Mouse (Mus musculus): Measurements from ENCODE around the gene Sparc. TPM values are rescaled to one million over a fixed set of nuclear protein-coding genes. Genes with fewer than 3 reads are reported as not detected.

The Sparc gene
- polyA plus RNA-seq, 1 experiment from 2014 or later: 814 TPM

GRCm38 (mm10) chr11:55373838-55374237 lies 49.1 kb downstream of the Sparc start:
- Histone ChIP-seq H3K4me3 (no peak overlapping the region), H3K36me3 (no peaks in the 10 kb centered on the region), H3K27me3 (no peaks in the 10 kb centered on the region), H3K4me1 (peaks cover 6% of the 10 kb centered on the region; the same call in 1 of the 2 replicates), H3K9me3 (no peaks in the 10 kb centered on the region), H3K4me2 (replicated peaks) (no peak overlapping the region), H3K27ac (no peak overlapping the region), H3K9ac (no peak overlapping the region)
- WGBS: 53% methylated on average over 6 of the region's 6 CpGs
- no peak for ATAC-seq (ENCODE audit: insufficient number of reproducible peaks, insufficient read depth, low FRiP score, low TSS enrichment)

- Histone ChIP-seq H3K27ac (no peak overlapping the region), H3K4me1 (peaks cover 2% of the 10 kb centered on the region; the same call in 1 of the 2 replicates), H3K36me3 (no peaks in the 10 kb centered on the region), H3K4me3 (no peak overlapping the region), H3K27me3 (no peaks in the 10 kb centered on the region), H3K4me2 (replicated peaks) (no peak overlapping the region), H3K9me3 (no peaks in the 10 kb centered on the region), H3K9ac (no peak overlapping the region)
- 83% methylated on average over 12 of the region's 12 CpGs for WGBS
- ATAC-seq (ENCODE audit: insufficient number of reproducible peaks, insufficient read depth, low FRiP score, low TSS enrichment): no peak
These were observed 49.6 kb downstream of the Sparc start for GRCm38 (mm10) chr11:55373373-55373772.

GRCm38 (mm10) chr11:55372001-55372400 lies 51.0 kb downstream of the Sparc start:
- ATAC-seq (ENCODE audit: insufficient number of reproducible peaks, insufficient read depth, low FRiP score, low TSS enrichment): no peak
- H3K4me2 ChIP-seq (replicated peaks): no peak overlapping the region
- H3K4me1 ChIP-seq: no peaks in the 10 kb centered on the region
- H3K4me3 ChIP-seq: no peak overlapping the region
- no peak overlapping the region for H3K9ac ChIP-seq
- H3K27me3 ChIP-seq: no peaks in the 10 kb centered on the region
- H3K36me3 ChIP-seq: no peaks in the 10 kb centered on the region
- no peaks in the 10 kb centered on the region for H3K9me3 ChIP-seq
- 26% methylated on average over 6 of the region's 6 CpGs for WGBS
- H3K27ac ChIP-seq: no peak overlapping the region

GRCm38 (mm10) chr11:55369093-55369471 lies 53.9 kb downstream of the Sparc start:
- 58% methylated on average over 6 of the region's 6 CpGs for WGBS
- H3K27ac ChIP-seq: no peak overlapping the region
- H3K27me3 ChIP-seq: no peaks in the 10 kb centered on the region
- no peak overlapping the region for H3K4me3 ChIP-seq
- H3K36me3 ChIP-seq: no peaks in the 10 kb centered on the region
- H3K9ac ChIP-seq: no peak overlapping the region
- no peak overlapping the region for H3K4me2 ChIP-seq (replicated peaks)
- H3K4me1 ChIP-seq: no peaks in the 10 kb centered on the region
- H3K9me3 ChIP-seq: no peaks in the 10 kb centered on the region
- no peak for ATAC-seq (ENCODE audit: insufficient number of reproducible peaks, insufficient read depth, low FRiP score, low TSS enrichment)

- Histone ChIP-seq H3K4me1 (no peaks in the 10 kb centered on the region), H3K36me3 (no peaks in the 10 kb centered on the region), H3K4me3 (no peak overlapping the region), H3K9ac (no peak overlapping the region), H3K27ac (no peak overlapping the region), H3K9me3 (no peaks in the 10 kb centered on the region), H3K4me2 (replicated peaks) (no peak overlapping the region), H3K27me3 (no peaks in the 10 kb centered on the region)
- WGBS: 51% methylated on average over 4 of the region's 4 CpGs
- ATAC-seq (ENCODE audit: insufficient number of reproducible peaks, insufficient read depth, low FRiP score, low TSS enrichment): no peak
These were observed 54.4 kb downstream of the Sparc start for GRCm38 (mm10) chr11:55368388-55369092.

- WGBS: 63% methylated on average over 10 of the region's 10 CpGs
These were observed 55.2 kb downstream of the Sparc start for GRCm38 (mm10) chr11:55367783-55368182.

GRCm38 (mm10) chr11:55365840-55366239 lies 57.1 kb downstream of the Sparc start:
- no peak overlapping the region for H3K9ac ChIP-seq
- no peaks in the 10 kb centered on the region for H3K27me3 ChIP-seq
- 74% methylated on average over 5 of the region's 5 CpGs for WGBS
- no peaks in the 10 kb centered on the region for H3K36me3 ChIP-seq
- no peak overlapping the region for H3K4me2 ChIP-seq (replicated peaks)
- ATAC-seq (ENCODE audit: insufficient number of reproducible peaks, insufficient read depth, low FRiP score, low TSS enrichment): no peak
- H3K4me1 ChIP-seq: no peaks in the 10 kb centered on the region
- no peak overlapping the region for H3K4me3 ChIP-seq
- no peaks in the 10 kb centered on the region for H3K9me3 ChIP-seq
- no peak overlapping the region for H3K27ac ChIP-seq

More at GRCm38 (mm10) chr11:55367783-55368182, 55.2 kb downstream of the Sparc start:
- Histone ChIP-seq H3K9ac (no peak overlapping the region), H3K27me3 (no peaks in the 10 kb centered on the region), H3K9me3 (no peaks in the 10 kb centered on the region), H3K4me3 (no peak overlapping the region), H3K36me3 (no peaks in the 10 kb centered on the region), H3K4me1 (no peaks in the 10 kb centered on the region), H3K4me2 (replicated peaks) (no peak overlapping the region), H3K27ac (no peak overlapping the region)
- ATAC-seq (ENCODE audit: insufficient number of reproducible peaks, insufficient read depth, low FRiP score, low TSS enrichment): no peak

- Histone ChIP-seq H3K36me3 (no peaks in the 10 kb centered on the region), H3K27ac (no peak overlapping the region), H3K4me2 (replicated peaks) (no peak overlapping the region), H3K4me3 (no peak overlapping the region), H3K4me1 (no peaks in the 10 kb centered on the region), H3K9ac (no peak overlapping the region), H3K9me3 (no peaks in the 10 kb centered on the region), H3K27me3 (no peaks in the 10 kb centered on the region)
- no peak for ATAC-seq (ENCODE audit: insufficient number of reproducible peaks, insufficient read depth, low FRiP score, low TSS enrichment)
- WGBS: 30% methylated on average over 4 of the region's 4 CpGs
These were observed 57.7 kb downstream of the Sparc start for GRCm38 (mm10) chr11:55365242-55365641.

GRCm38 (mm10) chr11:55364662-55365061 lies 58.3 kb downstream of the Sparc start:
- no peak overlapping the region for H3K27ac ChIP-seq
- H3K9me3 ChIP-seq: no peaks in the 10 kb centered on the region
- no peaks in the 10 kb centered on the region for H3K36me3 ChIP-seq
- H3K4me3 ChIP-seq: no peak overlapping the region
- H3K9ac ChIP-seq: no peak overlapping the region
- H3K4me2 ChIP-seq (replicated peaks): no peak overlapping the region
- no peak for ATAC-seq (ENCODE audit: insufficient number of reproducible peaks, insufficient read depth, low FRiP score, low TSS enrichment)
- H3K27me3 ChIP-seq: no peaks in the 10 kb centered on the region
- 80% methylated on average over 3 of the region's 3 CpGs for WGBS
- H3K4me1 ChIP-seq: no peaks in the 10 kb centered on the region

GRCm38 (mm10) chr11:55358094-55358783 lies 64.7 kb downstream of the Sparc start:
- 74% methylated on average over 15 of the region's 15 CpGs for WGBS
- no peaks in the 10 kb centered on the region for H3K36me3 ChIP-seq
- no peak overlapping the region for H3K27ac ChIP-seq

GRCm38 (mm10) chr11:55356846-55357245 lies 66.1 kb downstream of the Sparc start:
- H3K4me3 ChIP-seq: no peak overlapping the region
- H3K4me2 ChIP-seq (replicated peaks): no peak overlapping the region
- 93% methylated on average over 2 of the region's 2 CpGs for WGBS
- ATAC-seq (ENCODE audit: insufficient number of reproducible peaks, insufficient read depth, low FRiP score, low TSS enrichment): no peak
- H3K9ac ChIP-seq: no peak overlapping the region
- no peaks in the 10 kb centered on the region for H3K36me3 ChIP-seq
- H3K27ac ChIP-seq: no peak overlapping the region
- H3K27me3 ChIP-seq: no peaks in the 10 kb centered on the region
- no peaks in the 10 kb centered on the region for H3K9me3 ChIP-seq
- no peaks in the 10 kb centered on the region for H3K4me1 ChIP-seq

More at GRCm38 (mm10) chr11:55358094-55358783, 64.7 kb downstream of the Sparc start:
- no peaks in the 10 kb centered on the region for H3K27me3 ChIP-seq
- no peaks in the 10 kb centered on the region for H3K4me1 ChIP-seq
- no peak for ATAC-seq (ENCODE audit: insufficient number of reproducible peaks, insufficient read depth, low FRiP score, low TSS enrichment)
- H3K9ac ChIP-seq: no peak overlapping the region
- H3K9me3 ChIP-seq: no peaks in the 10 kb centered on the region
- no peak overlapping the region for H3K4me3 ChIP-seq
- no peak overlapping the region for H3K4me2 ChIP-seq (replicated peaks)

Measured in embryonic facial prominence, embryonic 12.5 days (tissue).